Mouse (Mus musculus): ENCODE results near the gene Ctso. TPM values are rescaled to one million over a fixed set of nuclear protein-coding genes. Genes with fewer than 3 reads are reported as not detected.

The Ctso gene
- polyA plus RNA-seq, 1 experiment from 2014 or later, result 28.8 TPM

DNA sequence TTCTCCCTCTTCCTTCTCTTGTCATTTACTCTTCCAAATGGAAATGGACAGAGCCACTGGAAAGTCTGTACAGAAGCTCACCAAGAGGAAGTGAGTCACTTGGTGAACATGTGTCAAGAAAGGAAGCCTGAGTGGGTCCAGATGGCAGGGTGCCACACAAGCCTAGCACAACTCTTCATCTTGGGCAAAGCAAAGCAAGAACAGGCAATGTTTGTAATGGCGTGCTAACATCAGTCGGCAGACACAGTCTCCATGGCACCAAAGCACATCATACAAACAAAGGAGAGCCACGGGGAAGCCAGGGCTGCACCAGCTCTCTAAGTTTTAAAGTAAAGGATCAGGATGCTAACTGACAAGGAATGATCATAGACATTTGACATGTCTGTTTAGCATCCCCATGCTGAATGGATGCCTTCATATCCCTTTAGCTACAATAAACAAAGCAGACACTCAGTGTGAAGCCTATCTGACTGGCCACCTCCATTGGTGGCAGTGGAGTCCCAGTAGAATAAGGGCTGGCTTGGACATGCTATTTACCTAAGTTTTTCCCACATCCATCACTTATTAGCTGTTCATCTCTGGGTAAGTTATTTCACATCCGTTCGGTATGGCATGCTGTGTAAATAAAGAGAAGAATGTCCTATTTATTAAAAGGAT, 16.2 kb upstream of the Ctso start:
- Histone ChIP-seq H3K9me3 (ENCODE audit: control insufficient read depth, low read length) (no peaks in the 10 kb centered on the region), H3K4me3 (ENCODE audit: low read depth, low read length) (no peak overlapping the region), H3K4me1 (replicated peaks; ENCODE audit: control insufficient read depth, insufficient read depth) (no peaks in the 10 kb centered on the region), H3K27me3 (ENCODE audit: control insufficient read depth, insufficient read depth, low read length) (no peaks in the 10 kb centered on the region), H3K36me3 (ENCODE audit: control insufficient read depth, insufficient read depth, low read length) (no peaks in the 10 kb centered on the region), H3K9ac (ENCODE audit: low read length) (no peak overlapping the region), H3K4me2 (replicated peaks; ENCODE audit: low read depth) (no peak overlapping the region), H3K27ac (replicated peaks) (no peak overlapping the region)
- ATAC-seq (ENCODE audit: low FRiP score, low TSS enrichment), result no peak
- TF ChIP-seq EP300 (optimal IDR thresholded peaks at IDR 0.05) (no peak), CTCF (IDR thresholded peaks at IDR 0.05; ENCODE audit: low read depth) (no peak)
- WGBS, result 49% methylated on average over 5 of the region's 5 CpGs
- DNase-seq (ENCODE audit: low spot score), result no peak

DNA sequence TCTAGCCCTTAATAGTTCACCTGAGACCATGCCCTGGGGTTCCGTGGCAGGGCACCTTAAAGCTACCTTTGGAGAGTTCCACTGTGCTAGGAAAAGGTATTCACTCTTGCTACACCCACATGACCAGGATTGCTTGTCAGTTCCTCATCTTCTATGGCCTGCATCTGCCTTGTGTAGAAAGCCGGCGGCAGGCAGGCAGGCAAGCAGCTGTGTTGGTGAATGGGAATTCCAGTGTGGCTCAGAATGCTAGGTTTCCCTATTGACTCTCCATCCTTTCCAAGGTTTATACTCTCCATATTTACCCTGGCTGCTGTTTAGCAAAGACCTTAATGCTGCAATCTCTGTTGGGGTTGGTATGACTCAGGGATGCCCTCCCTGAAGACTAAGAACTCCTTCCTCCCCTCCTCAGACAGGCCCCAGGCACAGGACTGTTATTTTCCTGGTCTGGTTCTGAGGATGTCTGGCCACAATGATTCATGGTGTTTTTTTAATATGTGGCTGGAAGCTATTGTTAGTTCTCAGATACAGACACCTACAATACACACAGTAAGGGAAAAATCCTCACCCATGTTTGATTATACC, 15.0 kb upstream of the Ctso start:
- Histone ChIP-seq H3K4me1 (replicated peaks; ENCODE audit: control insufficient read depth, insufficient read depth) (no peaks in the 10 kb centered on the region), H3K9me3 (ENCODE audit: control insufficient read depth, low read length) (no peaks in the 10 kb centered on the region), H3K4me2 (replicated peaks; ENCODE audit: low read depth) (no peak overlapping the region), H3K27me3 (ENCODE audit: control insufficient read depth, insufficient read depth, low read length) (no peaks in the 10 kb centered on the region), H3K4me3 (ENCODE audit: low read depth, low read length) (no peak overlapping the region), H3K9ac (ENCODE audit: low read length) (no peak overlapping the region), H3K36me3 (ENCODE audit: control insufficient read depth, insufficient read depth, low read length) (no peaks in the 10 kb centered on the region), H3K27ac (replicated peaks) (no peak overlapping the region)
- ATAC-seq (ENCODE audit: low FRiP score, low TSS enrichment) (no peak), DNase-seq (ENCODE audit: low spot score) (no peak)
- WGBS, result 85% methylated on average over 3 of the region's 3 CpGs
- no peak for TF ChIP-seq EP300 (optimal IDR thresholded peaks at IDR 0.05)
- no peak for TF ChIP-seq CTCF (IDR thresholded peaks at IDR 0.05; ENCODE audit: low read depth)

- WGBS, result 65% methylated on average over 8 of the region's 8 CpGs
- H3K36me3 ChIP-seq (ENCODE audit: control insufficient read depth, insufficient read depth, low read length), result no peaks in the 10 kb centered on the region
- no peaks in the 10 kb centered on the region for H3K9me3 ChIP-seq (ENCODE audit: control insufficient read depth, low read length)
- no peak overlapping the region for H3K4me3 ChIP-seq (ENCODE audit: low read depth, low read length)
- ATAC-seq (ENCODE audit: low FRiP score, low TSS enrichment), result no peak
- H3K9ac ChIP-seq (ENCODE audit: low read length), result no peak overlapping the region
- H3K27ac ChIP-seq (replicated peaks), result no peak overlapping the region
- TF ChIP-seq EP300 (optimal IDR thresholded peaks at IDR 0.05), result no peak
- TF ChIP-seq CTCF (IDR thresholded peaks at IDR 0.05; ENCODE audit: low read depth), result no peak
- H3K4me2 ChIP-seq (replicated peaks; ENCODE audit: low read depth), result no peak overlapping the region
- no peaks in the 10 kb centered on the region for H3K4me1 ChIP-seq (replicated peaks; ENCODE audit: control insufficient read depth, insufficient read depth)
- no peaks in the 10 kb centered on the region for H3K27me3 ChIP-seq (ENCODE audit: control insufficient read depth, insufficient read depth, low read length)
- no peak for DNase-seq (ENCODE audit: low spot score)
These were observed 14.2 kb upstream of the Ctso start for GRCm38 (mm10) chr3:81918215-81918614.

GRCm38 (mm10) chr3:81919681-81920080, 12.7 kb upstream of the Ctso start:
- H3K9ac ChIP-seq (ENCODE audit: low read length), result no peak overlapping the region
- no peak for ATAC-seq (ENCODE audit: low FRiP score, low TSS enrichment)
- H3K36me3 ChIP-seq (ENCODE audit: control insufficient read depth, insufficient read depth, low read length), result no peaks in the 10 kb centered on the region
- H3K27me3 ChIP-seq (ENCODE audit: control insufficient read depth, insufficient read depth, low read length), result no peaks in the 10 kb centered on the region
- no peak overlapping the region for H3K27ac ChIP-seq (replicated peaks)
- no peak overlapping the region for H3K4me2 ChIP-seq (replicated peaks; ENCODE audit: low read depth)
- WGBS, result 64% methylated on average over 3 of the region's 3 CpGs
- DNase-seq (ENCODE audit: low spot score), result no peak
- H3K9me3 ChIP-seq (ENCODE audit: control insufficient read depth, low read length), result no peaks in the 10 kb centered on the region
- no peak overlapping the region for H3K4me3 ChIP-seq (ENCODE audit: low read depth, low read length)
- TF ChIP-seq CTCF (IDR thresholded peaks at IDR 0.05; ENCODE audit: low read depth), result no peak
- no peak for TF ChIP-seq EP300 (optimal IDR thresholded peaks at IDR 0.05)
- H3K4me1 ChIP-seq (replicated peaks; ENCODE audit: control insufficient read depth, insufficient read depth), result no peaks in the 10 kb centered on the region

DNA sequence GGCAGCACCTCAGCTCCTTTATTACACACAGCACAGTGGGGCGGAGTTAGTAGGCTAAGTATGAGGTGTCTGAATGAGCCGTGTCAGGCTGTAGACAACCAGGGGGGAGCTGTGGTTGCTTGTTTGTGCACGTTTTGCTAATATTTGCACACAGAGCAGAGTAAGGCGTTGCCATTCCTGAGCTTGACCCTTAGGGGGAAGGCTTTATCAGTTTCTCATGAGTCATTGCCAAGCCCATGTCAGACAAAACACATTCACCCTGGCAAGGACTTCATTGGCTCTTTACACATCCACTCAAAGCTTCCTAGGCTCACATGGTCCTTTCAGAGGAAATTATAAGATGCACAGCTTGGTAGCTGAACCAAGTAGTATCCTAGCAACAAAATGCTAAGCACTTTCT, 9.5 kb upstream of the Ctso start:
- Histone ChIP-seq H3K4me3 (ENCODE audit: low read depth, low read length) (no peak overlapping the region), H3K36me3 (ENCODE audit: control insufficient read depth, insufficient read depth, low read length) (no peaks in the 10 kb centered on the region), H3K9ac (ENCODE audit: low read length) (no peak overlapping the region), H3K27ac (replicated peaks) (no peak overlapping the region), H3K4me2 (replicated peaks; ENCODE audit: low read depth) (no peak overlapping the region), H3K9me3 (ENCODE audit: control insufficient read depth, low read length) (no peaks in the 10 kb centered on the region), H3K27me3 (ENCODE audit: control insufficient read depth, insufficient read depth, low read length) (no peaks in the 10 kb centered on the region), H3K4me1 (replicated peaks; ENCODE audit: control insufficient read depth, insufficient read depth) (no peaks in the 10 kb centered on the region)
- TF ChIP-seq CTCF (IDR thresholded peaks at IDR 0.05; ENCODE audit: low read depth) (peak; percentile 41), EP300 (optimal IDR thresholded peaks at IDR 0.05) (no peak)
- ATAC-seq (ENCODE audit: low FRiP score, low TSS enrichment) (peak; percentile 99), DNase-seq (ENCODE audit: low spot score) (peak; percentile 77)
- 36% methylated on average over 4 of the region's 4 CpGs for WGBS

DNA sequence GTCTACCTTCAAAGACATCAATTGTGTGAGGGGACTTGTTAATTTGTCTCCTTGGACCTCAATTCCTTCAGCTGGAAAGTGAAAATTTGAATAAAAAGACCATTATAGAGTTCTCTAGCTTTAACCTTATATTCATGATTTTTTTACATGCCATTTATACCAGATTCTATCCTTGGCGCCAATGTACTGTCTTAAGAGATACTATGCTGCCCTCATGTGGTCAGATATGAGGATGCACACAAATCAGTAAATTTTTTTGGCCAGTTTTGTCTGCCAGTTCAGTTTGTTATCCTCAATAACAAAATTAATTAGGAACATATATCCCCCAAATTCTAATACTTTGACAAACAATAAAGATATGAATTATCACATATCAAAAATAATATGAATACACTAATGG, 7.5 kb upstream of the Ctso start:
- WGBS, result 2% methylated on average over 1 of the region's 1 CpGs
- no peak for DNase-seq (ENCODE audit: low spot score)
- TF ChIP-seq CTCF (IDR thresholded peaks at IDR 0.05; ENCODE audit: low read depth) (peak; percentile 89), EP300 (optimal IDR thresholded peaks at IDR 0.05) (no peak)
- no peak overlapping the region for H3K4me2 ChIP-seq (replicated peaks; ENCODE audit: low read depth)
- ATAC-seq (ENCODE audit: low FRiP score, low TSS enrichment), result no peak
- no peaks in the 10 kb centered on the region for H3K27me3 ChIP-seq (ENCODE audit: control insufficient read depth, insufficient read depth, low read length)
- no peak overlapping the region for H3K4me3 ChIP-seq (ENCODE audit: low read depth, low read length)
- no peak overlapping the region for H3K27ac ChIP-seq (replicated peaks)
- no peaks in the 10 kb centered on the region for H3K36me3 ChIP-seq (ENCODE audit: control insufficient read depth, insufficient read depth, low read length)
- H3K9ac ChIP-seq (ENCODE audit: low read length), result no peak overlapping the region
- H3K4me1 ChIP-seq (replicated peaks; ENCODE audit: control insufficient read depth, insufficient read depth), result no peaks in the 10 kb centered on the region
- H3K9me3 ChIP-seq (ENCODE audit: control insufficient read depth, low read length), result no peaks in the 10 kb centered on the region
